ENCODE assay signal across 25 mouse cellular contexts in the genomic region with DNA sequence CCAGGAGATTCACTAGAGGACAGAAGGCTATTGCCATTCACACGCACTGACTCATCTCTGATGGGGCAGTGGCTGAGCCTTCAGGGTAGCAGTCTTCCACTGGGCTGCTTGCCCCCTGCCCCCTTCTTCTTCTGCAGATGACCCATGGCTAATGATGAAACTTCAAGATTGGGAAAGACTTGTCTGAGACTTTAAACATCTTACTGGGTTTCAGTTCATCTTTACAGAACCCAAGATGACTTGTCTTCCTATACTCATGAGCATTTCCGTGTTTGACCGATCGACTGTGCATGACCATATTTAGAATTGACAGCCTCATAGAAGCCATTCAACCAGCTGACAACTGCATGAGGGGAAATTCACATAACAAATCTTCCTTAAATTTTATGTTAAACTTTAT.
"Had no signal": no experiment of that assay in that cellular context is flagged by ENCODE, and none has a peak within 500 bp of the region (broad histone marks: within the 10 kb centered on the region; RNA-seq: fewer than 3 reads in every experiment).

No protein-coding gene starts in this region.

- H3K27ac ChIP-seq: kidney, embryonic 15.5 days; left cerebral cortex, adult 2 months; limb, embryonic 12.5 days; limb, embryonic 15.5 days; liver, embryonic 14.5 days; midbrain, embryonic 10.5 days; midbrain, embryonic 15.5 days; neural tube, embryonic 13.5 days had no signal

- H3K4me2 ChIP-seq: kidney, embryonic 15.5 days; limb, embryonic 12.5 days; limb, embryonic 15.5 days; liver, embryonic 11.5 days; lung, embryonic 14.5 days; midbrain, embryonic 15.5 days; neural tube, embryonic 13.5 days had no signal

- H3K36me3 ChIP-seq: kidney, embryonic 15.5 days; limb, embryonic 12.5 days; limb, embryonic 15.5 days; midbrain, embryonic 10.5 days; midbrain, embryonic 15.5 days; neural tube, embryonic 13.5 days had no signal

- H3K27me3 ChIP-seq: kidney, embryonic 15.5 days; limb, embryonic 12.5 days; limb, embryonic 15.5 days; megakaryocyte, embryonic 14.5 days; midbrain, embryonic 15.5 days; neural tube, embryonic 13.5 days had no signal

- H3K9ac ChIP-seq: kidney, embryonic 15.5 days; limb, embryonic 12.5 days; limb, embryonic 15.5 days; liver, embryonic 14.5 days; liver, postnatal 0 days; lung, embryonic 14.5 days; midbrain, embryonic 15.5 days; neural tube, embryonic 13.5 days had no signal

- H3K9me3 ChIP-seq: kidney, embryonic 15.5 days; limb, embryonic 12.5 days; limb, embryonic 15.5 days; megakaryocyte, embryonic 14.5 days; midbrain, embryonic 10.5 days; midbrain, embryonic 15.5 days; neural tube, embryonic 13.5 days had no signal

- H3K4me1 ChIP-seq: kidney, embryonic 15.5 days; limb, embryonic 12.5 days; limb, embryonic 15.5 days; midbrain, embryonic 15.5 days; neural tube, embryonic 13.5 days had no signal

- ATAC-seq: liver, postnatal 0 days; midbrain, embryonic 15.5 days had no signal

- H3K4me3 ChIP-seq: kidney, embryonic 15.5 days; left cerebral cortex, adult 2 months; limb, embryonic 12.5 days; limb, embryonic 15.5 days; megakaryocyte, embryonic 14.5 days; midbrain, embryonic 10.5 days; midbrain, embryonic 15.5 days; myocyte; neural tube, embryonic 13.5 days had no signal

- DNase-seq: kidney, adult 18-20 months; kidney, postnatal 10 days; kidney, postnatal 36 days; layer of hippocampus, postnatal 36 days; left cerebral cortex, postnatal 4 days; liver, postnatal 0 days; lung, embryonic 14.5 days; lung, postnatal 10 days; lung, postnatal 36 days; retina, postnatal 1 day; right cerebral cortex, postnatal 25 days; spleen, adult 18-20 months; thymus, adult 18-20 months; thymus, postnatal 36 days had no signal
